Comparison of ENCODE assay signal across 22 mouse cellular contexts in genomic region chr9:67546650-67547049, GRCm38 (mm10). TPM values are rescaled to one million over a fixed set of nuclear protein-coding genes. Genes with fewer than 3 reads are reported as not detected.
DNase-seq lines count a peak whose midpoint lies in the region; ATAC-seq and TF ChIP-seq lines count a peak whose summit lies in the region.
"Had no signal": no experiment of that assay in that cellular context is flagged by ENCODE, and none has a peak within 500 bp of the region (broad histone marks: within the 10 kb centered on the region; RNA-seq: fewer than 3 reads in every experiment).

No protein-coding gene starts in this region.

- H3K4me1 ChIP-seq in forebrain, embryonic 14.5 days (ENCODE audit: control insufficient read depth, insufficient read depth, low read length): no peaks in the 10 kb centered on the region
- peaks cover 10% of the 10 kb centered on the region for H3K4me1 ChIP-seq in forebrain, embryonic 12.5 days
- no peaks in the 10 kb centered on the region for H3K4me1 ChIP-seq in forebrain, postnatal 0 days (ENCODE audit: insufficient read depth)
- no peaks in the 10 kb centered on the region for H3K4me1 ChIP-seq in forebrain, embryonic 13.5 days

- H3K9me3 ChIP-seq in forebrain, embryonic 14.5 days (replicated peaks; ENCODE audit: control insufficient read depth, low read length): no peaks in the 10 kb centered on the region
- no peaks in the 10 kb centered on the region for H3K9me3 ChIP-seq in forebrain, embryonic 12.5 days
- H3K9me3 ChIP-seq in forebrain, postnatal 0 days (ENCODE audit: low read length): no peaks in the 10 kb centered on the region
- no peaks in the 10 kb centered on the region for H3K9me3 ChIP-seq in forebrain, embryonic 13.5 days (replicated peaks)
- H3K9me3 ChIP-seq: embryonic facial prominence, embryonic 10.5 days; embryonic facial prominence, embryonic 12.5 days; G1E had no signal

- no peak overlapping the region for H3K4me3 ChIP-seq in forebrain, embryonic 14.5 days (ENCODE audit: low read depth, low read length)
- H3K4me3 ChIP-seq in forebrain, embryonic 12.5 days (replicated peaks): no peak overlapping the region
- H3K4me3 ChIP-seq in forebrain, postnatal 0 days (ENCODE audit: low read depth, low read length): no peak overlapping the region
- H3K4me3 ChIP-seq in forebrain, embryonic 13.5 days: no peak overlapping the region
- H3K4me3 ChIP-seq: embryonic facial prominence, embryonic 10.5 days; embryonic facial prominence, embryonic 12.5 days had no signal

- H3K4me2 ChIP-seq in forebrain, embryonic 14.5 days (ENCODE audit: low read length): no peak overlapping the region
- no peak overlapping the region for H3K4me2 ChIP-seq in forebrain, embryonic 12.5 days
- no peak overlapping the region for H3K4me2 ChIP-seq in forebrain, postnatal 0 days (ENCODE audit: low read depth)
- H3K4me2 ChIP-seq in forebrain, embryonic 13.5 days: no peak overlapping the region
- H3K4me2 ChIP-seq: embryonic facial prominence, embryonic 12.5 days had no signal

- no peaks in the 10 kb centered on the region for H3K27me3 ChIP-seq in forebrain, embryonic 14.5 days (replicated peaks; ENCODE audit: control insufficient read depth, insufficient read depth, low read length)
- H3K27me3 ChIP-seq in forebrain, embryonic 12.5 days: no peaks in the 10 kb centered on the region
- H3K27me3 ChIP-seq in forebrain, postnatal 0 days (ENCODE audit: insufficient read depth, low read length): no peaks in the 10 kb centered on the region
- H3K27me3 ChIP-seq in forebrain, embryonic 13.5 days: no peaks in the 10 kb centered on the region
- H3K27me3 ChIP-seq: CH12.LX; embryonic facial prominence, embryonic 12.5 days; Patski had no signal

- H3K27ac ChIP-seq in forebrain, embryonic 14.5 days (ENCODE audit: low read depth, low read length): no peak overlapping the region
- H3K27ac ChIP-seq in forebrain, embryonic 12.5 days: no peak overlapping the region
- no peak overlapping the region for H3K27ac ChIP-seq in forebrain, postnatal 0 days (ENCODE audit: low read depth, low read length)
- H3K27ac ChIP-seq in forebrain, embryonic 13.5 days: no peak overlapping the region
- H3K27ac ChIP-seq: embryonic facial prominence, embryonic 10.5 days; embryonic facial prominence, embryonic 12.5 days had no signal

- H3K9ac ChIP-seq in forebrain, embryonic 14.5 days (ENCODE audit: low read length): no peak overlapping the region
- H3K9ac ChIP-seq in forebrain, embryonic 12.5 days: no peak overlapping the region
- no peak overlapping the region for H3K9ac ChIP-seq in forebrain, postnatal 0 days
- no peak overlapping the region for H3K9ac ChIP-seq in forebrain, embryonic 13.5 days
- H3K9ac ChIP-seq: embryonic facial prominence, embryonic 12.5 days had no signal

- H3K36me3 ChIP-seq in forebrain, embryonic 14.5 days (ENCODE audit: control insufficient read depth, insufficient read depth, low read length): no peaks in the 10 kb centered on the region
- no peaks in the 10 kb centered on the region for H3K36me3 ChIP-seq in forebrain, embryonic 12.5 days (replicated peaks)
- no peaks in the 10 kb centered on the region for H3K36me3 ChIP-seq in forebrain, postnatal 0 days (ENCODE audit: insufficient read depth)
- H3K36me3 ChIP-seq in forebrain, embryonic 13.5 days (ENCODE audit: poor library complexity, severe bottlenecking): no peaks in the 10 kb centered on the region
- H3K36me3 ChIP-seq: embryonic facial prominence, embryonic 12.5 days; G1E had no signal

- DNase-seq in forebrain, embryonic 14.5 days (ENCODE audit: low spot score): peak; percentile 14
- peak; percentile 61 for DNase-seq in forebrain, postnatal 0 days
- DNase-seq in right cerebral cortex, postnatal 10 days (ENCODE audit: low spot score in 2 of 2): peak; percentile 36 to 53
- DNase-seq in right cerebral cortex, postnatal 25 days: no peak
- DNase-seq: adrenal gland, adult 2 months; adrenal gland, postnatal 10 days; adrenal gland, postnatal 25 days; B cell, adult 2 months; cerebellum, adult 11-12 months; cerebellum, adult 2 months; cerebellum, adult 9-10 months; cerebellum, postnatal 10 days; cerebellum, postnatal 25 days had no signal

- TF ChIP-seq CTCF in forebrain, postnatal 0 days (IDR thresholded peaks at IDR 0.05; ENCODE audit: low read depth): no peak

- ATAC-seq in forebrain, embryonic 14.5 days: no peak
- no peak for ATAC-seq in forebrain, embryonic 12.5 days (ENCODE audit: low FRiP score)
- peak; percentile 71 for ATAC-seq in forebrain, postnatal 0 days
- ATAC-seq in forebrain, embryonic 13.5 days: no peak
- ATAC-seq: CD4-positive, CD25-positive, alpha-beta regulatory T cell, adult 4 months; forebrain, embryonic 16.5 days; Patski had no signal

- WGBS in forebrain, embryonic 14.5 days: 73% methylated on average over 5 of the region's 5 CpGs
- WGBS in forebrain, embryonic 12.5 days: 88% methylated on average over 5 of the region's 5 CpGs
- 48% methylated on average over 5 of the region's 5 CpGs for WGBS in forebrain, postnatal 0 days
- 82% methylated on average over 5 of the region's 5 CpGs for WGBS in forebrain, embryonic 13.5 days

RNA-seq across cellular contexts. Expression of gene Tln2, which starts 12.9 kb away (rescaled TPM):
- 15.7 and 19.3 TPM in 2 replicates for polyA plus RNA-seq in forebrain, embryonic 14.5 days (2014; fragmentation: Nextera tagmentation; extraction: Ambion mirVana)
- polyA plus RNA-seq in forebrain, embryonic 12.5 days (2016; fragmentation: Nextera tagmentation; extraction: Ambion mirVana): 17.3 and 17.5 TPM in 2 replicates
- total RNA-seq in forebrain, postnatal 0 days (2014; rRNA removed): 36.9 and 45.9 TPM in 2 replicates
- 22.0 and 31.3 TPM in 2 replicates for polyA plus RNA-seq in forebrain, postnatal 0 days (2015; fragmentation: Nextera tagmentation; extraction: Ambion mirVana)
- 18.5 and 20.0 TPM in 2 replicates for polyA plus RNA-seq in forebrain, embryonic 13.5 days (2015; fragmentation: Nextera tagmentation; extraction: Ambion mirVana)
